Mouse (Mus musculus) intestine, postnatal 0 days (tissue): ENCODE data around the gene Hydin. TPM values are rescaled to one million over a fixed set of nuclear protein-coding genes. Genes with fewer than 3 reads are reported as not detected.

Experiments
- ATAC-seq: fragments of 200-750 bp; cut with Nextera tagmentation; 2 replicates; pipeline ENCODE4 v1.8.0; 2017; ENCODE audit warnings: mild to moderate bottlenecking, moderate TSS enrichment, moderate library complexity
- H3K27ac ChIP-seq: fragments of 300-500 bp; sonication (generic); 2 replicates; pipeline ENCODE4 v1.5.1; 2014; ENCODE audit warnings: mild to moderate bottlenecking, low read depth, low read length, moderate library complexity
- H3K27me3 ChIP-seq: fragments of 300-500 bp; sonication (generic); replicated peaks from 2 replicates; pipeline ENCODE4 v1.6.1; 2014; ENCODE audit warnings: low read length, mixed read lengths; ENCODE audit not compliant: control insufficient read depth, insufficient read depth
- H3K36me3 ChIP-seq: fragments of 300-500 bp; sonication (generic); 2 replicates; pipeline ENCODE4 v1.6.1; 2014; ENCODE audit warnings: mild to moderate bottlenecking, moderate library complexity; ENCODE audit not compliant: control insufficient read depth, insufficient read depth
- H3K4me1 ChIP-seq: fragments of 300-500 bp; sonication (generic); replicated peaks from 2 replicates; pipeline ENCODE4 v1.6.1; 2014; ENCODE audit warnings: antibody characterized with exemption, low read length, mixed read lengths; ENCODE audit not compliant: control insufficient read depth, insufficient read depth
- H3K4me2 ChIP-seq: fragments of 300-500 bp; sonication (generic); replicated peaks from 2 replicates; pipeline ENCODE4 v1.6.1; 2014; ENCODE audit warnings: low read depth, mild to moderate bottlenecking, moderate library complexity
- H3K4me3 ChIP-seq: fragments of 300-500 bp; sonication (generic); 2 replicates; pipeline ENCODE4 v1.5.1; 2014; ENCODE audit warnings: low read depth, low read length
- H3K9ac ChIP-seq: fragments of 300-500 bp; sonication (generic); 2 replicates; pipeline ENCODE4 v1.6.1; 2014; ENCODE audit warnings: mild to moderate bottlenecking, low read depth, low read length
- H3K9me3 ChIP-seq: fragments of 300-500 bp; sonication (generic); 2 replicates; pipeline ENCODE4 v1.6.1; 2016; ENCODE audit warnings: mixed run types; ENCODE audit not compliant: control insufficient read depth
- CTCF ChIP-seq: sonication (generic); IDR thresholded peaks from 2 replicates; pipeline ENCODE4 v1.5.1; 2016; ENCODE audit warnings: low read depth, mild to moderate bottlenecking, control low read depth, antibody characterized with exemption, moderate library complexity
- WGBS: fragments of 180-500 bp; shearing (Covaris S2); extraction: QIAGEN DNeasy Blood & Tissue Kit; methylation state at CpG from one replicate; pipeline ENCODE4 v1.1.7; 2014; 5-methylcytosine and 5-hydroxymethylcytosine counted together
- polyA plus RNA-seq: library from polyadenylated mRNA; unstranded; fragments of >200 nt; fragmentation: Nextera tagmentation; extraction: Ambion mirVana; gene quantifications from 2 replicates; pipeline ENCODE4 v1.2.1, GENCODE M21; 2015

Hydin gene
- 0.05 and 0.07 TPM in 2 replicates for polyA plus RNA-seq

DNA sequence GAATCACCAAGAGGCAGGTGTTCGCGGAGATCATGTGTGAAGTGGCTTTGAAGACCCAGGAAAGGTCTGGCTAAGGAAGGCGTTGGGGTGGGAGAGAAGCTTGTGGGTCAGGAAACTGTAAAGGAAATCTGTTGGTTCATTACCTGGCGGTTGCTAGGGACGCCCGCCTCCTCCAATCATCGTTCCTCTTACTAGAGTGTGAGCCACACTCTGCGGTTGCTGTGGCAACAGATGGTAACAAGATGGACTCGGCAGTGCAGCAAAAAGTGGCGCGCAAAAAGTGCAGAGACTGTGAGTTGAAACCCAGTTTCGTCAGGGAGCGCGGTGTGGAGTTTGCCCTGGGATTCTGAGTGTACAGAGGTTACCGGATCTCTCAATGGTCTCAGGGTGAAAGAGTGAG lies at the start of gene Hydin:
Gene Hydin (plus strand): TSS at position 237 of the 400 bp plus-strand sequence.
- H3K36me3 ChIP-seq: no peaks in the 10 kb centered on the region
- H3K27ac ChIP-seq: no peak within 1 kb of the TSS
- H3K4me3 ChIP-seq: peak within 1 kb of the TSS; percentile 25
- peak within 1 kb of the TSS; percentile 54 for H3K4me2 ChIP-seq
- no peaks in the 10 kb centered on the region for H3K9me3 ChIP-seq
- H3K9ac ChIP-seq: no peak within 1 kb of the TSS
- peak; percentile 75 for ATAC-seq
- H3K27me3 ChIP-seq: no peaks in the 10 kb centered on the region
- H3K4me1 ChIP-seq: peaks cover 4% of the 10 kb centered on the region; the same call in 1 of the 2 replicates
- 1% methylated on average over 15 of the region's 15 CpGs for WGBS
- no peak for TF ChIP-seq CTCF

DNA sequence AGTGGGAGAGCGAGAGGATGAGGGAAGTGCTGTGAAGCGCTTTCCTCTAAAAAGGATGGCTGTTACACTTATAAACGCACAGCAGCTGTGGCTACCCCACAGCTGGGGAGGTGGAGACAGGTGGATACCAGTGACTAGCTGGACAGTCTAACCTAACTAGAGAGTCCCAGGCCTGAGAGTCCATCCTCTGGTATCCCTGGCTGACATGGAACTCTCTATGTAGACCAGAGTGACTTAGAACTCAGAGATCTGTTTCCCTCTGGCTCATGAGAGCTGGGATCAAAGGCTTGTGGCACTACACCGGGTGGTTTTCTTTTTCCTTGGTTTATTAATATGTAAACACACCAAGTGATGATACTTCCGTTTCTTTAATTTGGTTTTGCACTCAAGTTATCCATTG lies 49.6 kb upstream of the Hydin start:
- H3K4me1 ChIP-seq: peaks cover 6% of the 10 kb centered on the region; the same call in 1 of the 2 replicates
- no peak overlapping the region for H3K9ac ChIP-seq
- TF ChIP-seq CTCF: no peak
- peak overlapping the region; percentile 82 for H3K4me2 ChIP-seq
- WGBS: 35% methylated on average over 5 of the region's 5 CpGs
- no peaks in the 10 kb centered on the region for H3K27me3 ChIP-seq
- H3K36me3 ChIP-seq: peaks cover 14% of the 10 kb centered on the region
- ATAC-seq: peak; percentile 1; the same call in 1 of the 2 replicates
- H3K9me3 ChIP-seq: no peaks in the 10 kb centered on the region
- peak overlapping the region; percentile 60 for H3K4me3 ChIP-seq
- H3K27ac ChIP-seq: no peak overlapping the region

DNA sequence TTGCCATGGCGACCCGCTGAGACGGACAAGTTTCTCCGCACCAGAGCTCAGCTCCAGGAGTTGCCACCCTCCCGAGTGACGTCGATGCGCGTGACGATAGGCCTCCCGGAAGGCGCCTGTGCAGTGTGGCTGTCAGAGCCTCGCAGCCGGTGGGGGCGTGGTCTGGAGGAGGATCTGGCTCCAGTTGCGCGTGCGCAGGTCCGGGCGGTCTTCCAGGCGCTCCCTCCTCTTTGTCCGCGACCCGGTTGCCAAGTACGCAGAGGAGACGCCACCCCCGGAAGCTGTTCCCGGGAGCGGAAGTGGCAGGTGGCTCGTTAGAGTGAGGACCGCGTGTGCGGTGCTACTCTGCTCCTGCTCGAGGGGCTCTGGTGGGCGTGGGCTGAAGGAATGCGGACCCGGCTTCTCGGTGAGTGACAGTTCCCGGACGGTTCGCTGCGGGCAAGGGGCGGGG lies 49.1 kb upstream of the Hydin start:
- no peaks in the 10 kb centered on the region for H3K9me3 ChIP-seq
- peaks cover 19% of the 10 kb centered on the region for H3K36me3 ChIP-seq
- under 1% methylated on average over 43 of the region's 43 CpGs for WGBS
- H3K9ac ChIP-seq: peak overlapping the region; percentile 54
- peaks cover 6% of the 10 kb centered on the region; the same call in 1 of the 2 replicates for H3K4me1 ChIP-seq
- ATAC-seq: peak; percentile 99
- TF ChIP-seq CTCF: no peak
- H3K4me3 ChIP-seq: peak overlapping the region; percentile 60
- H3K27me3 ChIP-seq: no peaks in the 10 kb centered on the region
- H3K27ac ChIP-seq: no peak overlapping the region; the same call in 1 of the 2 replicates
- peak overlapping the region; percentile 82 for H3K4me2 ChIP-seq

DNA sequence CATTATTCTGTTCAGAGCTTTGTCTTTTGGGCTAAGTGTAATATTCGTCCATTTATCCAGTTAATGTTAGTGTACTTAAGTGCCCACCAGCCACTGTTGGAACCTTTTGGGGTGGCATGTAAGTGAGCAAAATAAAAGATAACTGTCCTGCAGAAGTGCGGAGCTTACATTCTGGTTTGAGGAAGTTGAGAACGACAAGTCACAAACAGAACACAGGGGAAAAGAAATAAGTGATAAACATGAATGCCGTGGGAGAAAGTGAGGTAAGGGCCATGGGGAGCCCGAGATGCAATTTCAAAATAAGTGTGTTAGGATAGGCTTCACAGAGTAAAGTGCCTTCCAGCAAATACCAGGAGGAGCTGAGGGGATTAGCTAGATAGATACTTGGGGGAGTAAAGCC lies 48.3 kb upstream of the Hydin start:
- Histone ChIP-seq H3K4me1 (peaks cover 6% of the 10 kb centered on the region; the same call in 1 of the 2 replicates), H3K9ac (no peak overlapping the region), H3K27me3 (no peaks in the 10 kb centered on the region), H3K4me2 (peak overlapping the region; percentile 82), H3K9me3 (no peaks in the 10 kb centered on the region), H3K36me3 (peaks cover 24% of the 10 kb centered on the region), H3K27ac (no peak overlapping the region), H3K4me3 (peak overlapping the region; percentile 60)
- ATAC-seq: no peak
- no peak for TF ChIP-seq CTCF
- WGBS: 62% methylated on average over 5 of the region's 5 CpGs

DNA sequence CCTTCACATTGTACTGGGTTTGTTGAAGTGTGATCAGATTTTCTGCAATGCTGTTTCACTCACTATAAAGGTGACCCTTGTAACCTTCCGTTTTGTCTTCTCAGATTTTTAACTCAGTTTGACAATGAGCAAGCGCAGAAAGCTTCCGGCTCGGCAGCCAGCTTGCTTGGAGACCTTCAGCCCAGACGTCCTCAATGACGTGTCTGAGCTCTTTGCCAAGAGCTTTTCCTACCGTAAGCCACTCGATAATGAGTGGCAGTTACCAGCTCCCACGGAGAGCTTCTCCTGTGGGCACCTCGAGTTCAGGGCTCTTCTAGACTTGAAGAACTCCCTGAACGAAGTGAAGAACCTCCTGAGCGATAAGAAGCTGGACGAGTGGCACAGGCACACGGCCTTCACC lies 45.8 kb upstream of the Hydin start:
- peaks cover 27% of the 10 kb centered on the region for H3K36me3 ChIP-seq
- no peak overlapping the region for H3K27ac ChIP-seq
- H3K27me3 ChIP-seq: no peaks in the 10 kb centered on the region
- H3K4me1 ChIP-seq: peaks cover 6% of the 10 kb centered on the region; the same call in 1 of the 2 replicates
- no peak overlapping the region for H3K4me3 ChIP-seq
- WGBS: 94% methylated on average over 14 of the region's 14 CpGs
- no peak overlapping the region for H3K9ac ChIP-seq
- ATAC-seq: no peak
- no peaks in the 10 kb centered on the region for H3K9me3 ChIP-seq
- no peak overlapping the region for H3K4me2 ChIP-seq
- no peak for TF ChIP-seq CTCF

DNA sequence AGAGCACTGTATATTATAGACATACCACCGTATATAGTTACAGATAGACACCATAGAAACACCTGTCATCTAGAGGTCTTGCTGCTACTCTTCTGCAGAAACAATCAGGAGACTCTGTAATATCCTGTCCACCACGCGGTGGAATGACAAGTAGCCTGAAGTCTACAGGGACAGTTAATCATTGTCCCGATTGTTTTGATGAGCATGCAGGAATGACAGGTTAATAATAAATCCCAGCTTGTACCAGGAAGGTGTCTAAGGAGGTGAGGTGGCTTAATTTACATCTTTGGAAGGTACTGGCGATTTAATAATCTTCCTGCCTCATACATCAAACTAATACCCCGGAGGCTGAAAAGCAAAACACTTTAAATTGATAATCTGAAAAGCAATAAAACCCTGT lies 36.0 kb upstream of the Hydin start:
- 0 out of 2 replicates have a peak, but pooled peaks have one; percentile 49 for ATAC-seq
- H3K36me3 ChIP-seq: no peaks in the 10 kb centered on the region
- H3K4me3 ChIP-seq: no peak overlapping the region
- no peaks in the 10 kb centered on the region for H3K9me3 ChIP-seq
- no peaks in the 10 kb centered on the region for H3K4me1 ChIP-seq
- no peak overlapping the region for H3K9ac ChIP-seq
- H3K4me2 ChIP-seq: no peak overlapping the region; the same call in 1 of the 2 replicates
- H3K27me3 ChIP-seq: no peaks in the 10 kb centered on the region
- 0 out of 2 replicates have a peak, but pooled peaks have one; percentile 12 for TF ChIP-seq CTCF
- H3K27ac ChIP-seq: no peak overlapping the region
- 33% methylated on average over 6 of the region's 6 CpGs for WGBS
